Mouse (Mus musculus): ENCODE data around the gene 6030452D12Rik. TPM values are rescaled to one million over a fixed set of nuclear protein-coding genes. Genes with fewer than 3 reads are reported as not detected.

6030452D12Rik gene
- total RNA-seq (2022): not detected

DNA sequence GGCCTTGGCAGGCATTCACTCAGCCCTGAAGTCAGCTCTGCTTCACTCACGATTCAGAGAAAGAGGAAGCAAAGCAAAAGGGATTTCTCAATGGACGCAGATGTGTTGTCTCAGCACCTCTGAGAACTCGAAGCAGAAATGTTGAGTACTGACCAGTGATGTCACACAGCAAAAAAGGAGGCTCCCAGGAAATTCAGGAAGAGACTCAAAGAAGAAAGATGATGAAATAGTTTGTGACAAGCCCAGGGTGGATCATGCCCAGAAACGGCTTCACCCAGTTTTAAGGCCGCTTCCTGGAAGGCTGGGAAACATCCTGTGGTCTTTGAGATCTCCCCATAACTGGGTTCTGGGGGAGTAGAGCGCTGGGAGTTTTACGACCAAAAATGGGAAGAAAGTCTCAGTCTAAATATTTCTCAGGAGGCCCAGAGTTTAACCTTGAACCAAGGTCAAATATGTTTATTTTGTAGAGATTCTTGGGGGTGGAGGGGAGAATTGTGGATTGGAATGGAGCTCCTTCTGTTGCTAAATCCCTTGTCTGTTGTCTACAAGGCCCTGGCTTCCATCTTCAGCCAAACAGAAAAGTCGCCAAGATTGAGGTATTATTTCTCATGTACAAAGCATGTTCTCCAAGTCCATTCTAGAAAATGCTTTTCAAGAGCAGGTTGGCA is at the start of gene 6030452D12Rik:
TSS of gene 6030452D12Rik (plus strand) at position 505 of the 668 bp plus-strand sequence.
- DNase-seq (ENCODE audit: low spot score): peak; percentile 59

DNA sequence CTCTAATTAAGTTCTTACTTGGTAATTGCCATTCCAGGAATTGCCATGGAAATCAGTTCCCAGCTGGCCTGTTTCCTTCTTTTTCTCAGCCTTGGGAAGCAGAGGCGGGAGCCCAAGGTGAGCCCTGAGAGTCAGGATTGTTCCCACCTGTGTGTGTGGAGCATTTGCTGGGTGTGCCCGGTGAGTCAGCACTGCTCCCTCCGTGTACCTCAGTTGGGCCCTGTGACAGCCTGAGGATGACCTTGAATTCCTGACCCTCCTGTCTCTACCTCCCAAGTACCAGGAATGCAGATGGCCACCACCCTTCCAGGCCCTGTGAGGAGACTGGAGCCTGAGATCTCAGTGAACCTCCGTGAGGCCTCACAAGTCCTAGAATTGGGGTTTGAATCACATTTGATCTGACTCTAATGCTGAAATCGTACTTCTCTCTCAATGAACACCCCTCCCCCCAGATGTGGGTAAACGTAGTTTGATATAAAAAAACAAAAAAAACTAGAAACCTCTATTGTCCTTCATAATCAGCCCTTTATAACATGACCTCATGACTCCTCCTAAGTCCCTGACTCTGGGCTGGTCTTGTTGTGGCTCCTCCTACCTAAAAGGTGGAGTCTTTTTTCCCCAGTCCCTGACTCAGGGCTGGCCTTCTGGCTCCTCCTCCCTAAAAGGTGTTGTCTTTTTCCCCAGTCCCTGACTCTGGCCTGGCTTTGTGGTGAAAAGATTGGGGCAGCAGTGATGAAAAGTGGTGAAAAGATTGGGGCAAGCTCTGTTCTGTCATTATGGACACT is 48.8 kb upstream of the 6030452D12Rik start:
- DNase-seq (ENCODE audit: low spot score): no peak

DNA sequence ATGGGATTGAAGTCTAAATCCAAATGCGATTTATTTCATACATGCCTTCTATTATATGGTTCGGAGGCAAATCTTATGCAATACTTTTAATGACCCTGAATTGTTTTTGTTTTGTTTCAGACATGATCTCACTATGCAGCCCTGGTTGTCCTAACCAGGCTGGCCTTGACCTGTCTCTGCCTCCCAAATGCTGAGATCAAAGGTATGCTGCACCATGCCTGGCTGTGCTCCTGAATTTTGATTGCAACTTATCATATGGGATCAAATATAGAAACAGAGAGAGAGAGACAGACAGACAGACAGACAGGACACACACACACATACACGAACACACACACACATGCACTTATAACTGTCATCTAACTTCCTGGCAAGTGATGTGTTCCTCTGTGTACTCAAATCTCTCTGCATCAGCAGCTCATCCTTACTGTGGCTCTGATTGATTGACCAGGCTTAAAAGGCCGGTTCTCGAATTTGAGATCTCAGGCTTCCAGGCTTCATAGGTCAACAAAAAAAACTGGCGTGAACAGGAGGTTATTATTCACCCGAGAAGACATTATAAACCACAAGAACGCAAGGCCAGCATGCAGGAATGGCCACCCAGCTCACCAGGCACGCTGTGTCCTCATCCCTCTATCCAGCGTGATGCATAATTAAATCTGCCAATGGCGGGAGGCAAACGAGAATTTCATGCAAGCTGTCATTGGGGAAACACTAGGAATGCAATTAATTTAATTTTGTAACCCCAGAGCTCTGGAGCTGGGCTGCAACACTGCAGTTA is 47.4 kb upstream of the 6030452D12Rik start:
- DNase-seq (ENCODE audit: low spot score): no peak

DNA sequence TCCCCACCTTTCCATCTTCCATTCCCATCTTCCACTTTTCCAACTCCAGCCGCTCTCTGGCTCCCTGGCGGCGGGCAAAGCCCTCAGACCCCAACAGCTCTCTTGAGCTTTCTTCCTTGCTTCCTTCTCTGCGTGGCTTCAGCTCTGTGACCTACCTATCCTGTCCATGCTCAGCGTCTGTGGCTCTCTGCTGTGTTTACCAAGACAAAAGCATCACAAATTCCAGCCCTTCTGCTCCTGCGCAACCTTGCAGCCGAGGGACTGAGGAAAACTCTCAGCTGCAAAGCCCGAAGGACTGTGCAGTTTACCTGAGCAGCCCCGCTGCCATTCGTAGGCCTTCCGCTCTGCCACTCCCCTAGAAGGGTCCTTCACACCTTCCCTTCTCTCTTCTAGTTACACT is 46.3 kb upstream of the 6030452D12Rik start:
- no peak for DNase-seq (ENCODE audit: low spot score)

DNA sequence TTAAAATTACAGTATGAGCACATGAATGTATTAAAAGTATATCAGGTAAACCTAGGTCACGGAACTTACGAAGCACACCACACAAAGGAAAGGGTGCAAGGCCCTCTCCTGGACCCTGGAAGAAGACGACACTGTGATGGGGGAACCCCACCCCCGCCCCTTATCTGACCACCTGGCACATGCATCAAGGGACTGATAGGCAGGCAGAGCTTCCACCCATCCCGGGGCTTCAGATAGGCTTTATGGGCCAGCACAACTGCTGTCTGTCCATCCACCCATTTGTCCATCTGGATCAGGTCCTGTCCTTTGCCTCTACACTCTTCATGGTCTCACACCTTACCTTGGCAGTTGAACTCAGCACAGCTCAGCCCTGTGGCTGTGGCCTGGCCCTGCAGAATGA is 38.2 kb upstream of the 6030452D12Rik start:
- DNase-seq (ENCODE audit: low spot score): no peak

DNA sequence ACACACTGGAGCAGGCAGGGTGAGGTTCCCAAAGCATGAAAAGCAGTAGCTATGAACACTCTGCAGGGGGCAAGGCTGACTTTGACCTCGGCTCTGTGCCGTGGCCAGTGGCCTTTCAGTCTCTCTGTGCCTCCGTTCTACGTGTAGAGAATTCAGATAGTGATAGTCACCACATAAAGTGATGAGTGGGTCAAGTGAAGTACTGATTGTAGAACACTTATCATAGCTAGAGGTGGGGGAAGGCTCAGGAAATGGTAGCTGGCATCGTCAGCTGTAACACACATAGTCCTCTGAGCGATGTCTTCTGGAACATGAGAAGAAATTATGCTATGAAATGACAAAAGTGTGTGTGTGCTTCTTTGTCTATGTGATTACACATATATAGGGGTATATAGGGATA is 36.5 kb upstream of the 6030452D12Rik start:
- DNase-seq (ENCODE audit: low spot score): no peak

DNA sequence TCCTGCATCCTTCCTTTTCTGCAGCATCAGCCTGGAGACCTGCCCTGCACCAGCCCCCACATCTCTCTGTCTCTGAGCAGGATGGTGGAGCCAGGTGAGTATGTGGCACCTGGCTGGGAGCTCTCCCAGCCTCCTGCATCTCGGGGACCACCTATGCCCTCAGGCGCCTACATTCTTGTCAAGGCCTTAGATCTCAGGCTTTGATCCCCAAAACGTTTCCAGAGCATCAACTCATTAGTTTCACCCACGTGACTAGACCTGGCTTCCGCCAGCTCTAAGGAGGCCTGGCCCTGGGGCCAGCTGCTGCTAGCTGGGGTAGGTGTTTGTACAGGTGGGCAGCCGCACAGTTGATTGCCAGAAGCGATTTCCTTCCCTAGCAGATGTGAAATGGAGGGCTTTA is 30.8 kb upstream of the 6030452D12Rik start:
- no peak for DNase-seq (ENCODE audit: low spot score)

DNA sequence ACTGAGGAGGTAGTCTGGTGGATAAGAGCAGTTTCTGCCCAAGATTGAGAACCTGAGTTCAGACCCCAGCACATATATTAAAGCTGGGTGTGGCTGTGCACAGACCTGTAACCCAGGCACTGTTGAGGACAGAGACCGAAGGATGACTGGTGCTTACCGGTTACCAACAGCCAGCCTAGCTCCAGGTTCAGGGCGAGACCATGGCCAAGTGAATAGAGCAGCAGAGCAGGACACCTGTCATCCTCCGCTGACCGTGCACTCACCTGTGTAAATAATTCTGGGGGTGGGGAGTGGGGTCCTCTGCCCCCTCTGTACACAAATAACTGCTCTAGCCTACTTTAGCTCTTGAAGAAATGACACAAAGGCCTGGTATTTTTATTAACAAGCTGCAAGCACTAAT is 26.3 kb upstream of the 6030452D12Rik start:
- DNase-seq (ENCODE audit: low spot score): no peak

DNA sequence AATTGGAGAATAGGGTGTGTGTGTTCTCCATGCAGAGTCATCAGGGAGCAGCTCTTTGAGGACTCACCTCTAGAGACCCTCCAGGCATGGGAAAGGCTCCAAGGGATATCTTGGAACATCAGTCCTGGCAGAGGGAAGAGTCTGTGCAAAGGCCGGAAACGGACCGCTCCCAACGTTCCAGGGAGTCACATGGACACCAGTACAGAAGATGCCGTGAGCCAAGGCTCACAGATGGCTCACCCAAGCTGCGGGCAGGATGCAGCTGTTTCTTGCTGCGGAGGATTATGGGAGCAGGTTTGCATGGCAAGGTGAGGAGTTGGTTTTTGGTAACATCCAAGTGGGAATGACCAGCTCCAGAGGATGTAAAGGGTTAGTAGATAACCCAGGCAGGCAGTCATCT is 3.9 kb downstream of the 6030452D12Rik start:
- peak; percentile 29 for DNase-seq (ENCODE audit: low spot score)

DNA sequence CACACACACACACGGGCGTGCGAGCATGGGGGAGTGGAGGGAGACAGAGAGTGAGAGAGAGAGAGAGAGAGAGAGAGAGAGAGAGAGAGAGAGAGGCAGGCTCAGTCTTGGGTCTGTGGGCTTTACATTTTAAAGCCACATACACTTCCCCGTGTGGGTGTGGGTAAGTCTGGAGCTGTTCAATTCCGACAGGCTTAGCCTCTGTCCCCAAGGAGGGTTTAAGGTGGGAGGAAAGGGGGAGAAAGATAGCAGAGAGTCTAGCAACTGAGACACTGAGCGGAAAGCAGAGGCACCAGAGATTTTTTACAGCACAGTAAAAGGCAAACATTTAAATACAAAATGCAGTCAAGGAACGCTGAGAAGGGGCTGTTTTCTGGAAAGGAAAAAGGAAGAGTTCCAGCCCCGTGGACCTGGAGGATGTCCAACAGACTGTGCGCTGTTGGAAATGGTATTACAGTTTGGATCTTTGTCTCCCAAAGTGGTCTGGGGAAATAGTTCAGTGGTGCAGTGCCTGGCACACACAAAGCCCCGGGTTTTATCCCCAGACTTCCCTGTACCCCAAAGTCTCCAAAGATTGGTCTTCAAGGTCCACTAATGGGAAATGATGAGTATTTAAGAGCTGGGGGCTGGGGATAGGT is 5.1 kb downstream of the 6030452D12Rik start:
- DNase-seq (ENCODE audit: low spot score): no peak

DNA sequence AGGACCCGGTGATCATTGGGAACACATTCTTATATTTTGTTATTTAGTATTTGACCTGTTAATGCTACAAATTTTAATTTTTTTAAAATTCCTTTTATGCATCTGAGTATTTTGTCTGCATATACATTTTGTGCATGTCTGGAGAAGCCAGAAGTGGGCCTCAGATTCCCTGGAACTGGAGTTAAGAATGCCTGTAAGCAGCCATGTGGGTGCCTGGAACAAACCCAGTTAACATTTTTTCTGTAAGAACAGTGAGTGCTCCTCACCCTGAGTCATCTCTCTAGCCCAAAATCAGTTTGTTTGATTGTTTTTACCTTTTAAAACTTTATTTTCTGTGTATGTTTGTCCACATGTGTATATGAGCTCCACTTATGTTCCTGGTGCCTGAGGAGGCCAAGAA is 5.8 kb downstream of the 6030452D12Rik start:
- DNase-seq (ENCODE audit: low spot score): no peak

DNA sequence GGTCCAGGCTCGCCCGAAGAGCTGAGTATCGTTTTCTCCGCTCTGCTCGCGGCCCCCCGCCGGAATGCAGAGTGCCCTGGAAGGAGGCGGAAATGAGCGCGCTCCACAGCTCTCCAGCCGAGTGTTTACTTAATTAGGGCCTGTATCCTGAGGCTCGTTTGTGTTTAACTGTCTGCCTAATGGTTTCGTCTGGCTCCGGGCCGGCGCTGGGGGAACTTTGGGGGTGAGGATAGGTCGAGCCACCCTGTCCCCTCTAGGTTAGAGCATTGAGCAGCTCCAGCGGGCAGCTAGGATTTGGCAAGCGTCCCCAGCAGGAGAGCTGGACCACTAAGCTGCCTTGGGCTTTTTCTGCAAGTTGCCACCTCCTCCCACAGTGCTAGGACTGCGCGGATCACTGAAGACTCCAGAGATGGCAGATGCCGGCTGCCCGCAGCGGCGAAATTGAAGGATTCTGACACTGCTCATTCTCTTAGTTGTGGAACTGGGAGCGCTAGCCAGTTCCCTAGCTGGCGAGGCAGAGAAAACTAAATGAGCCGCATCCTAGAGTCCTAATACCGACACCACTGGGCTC is 7.5 kb downstream of the 6030452D12Rik start:
- no peak for DNase-seq (ENCODE audit: low spot score)

DNA sequence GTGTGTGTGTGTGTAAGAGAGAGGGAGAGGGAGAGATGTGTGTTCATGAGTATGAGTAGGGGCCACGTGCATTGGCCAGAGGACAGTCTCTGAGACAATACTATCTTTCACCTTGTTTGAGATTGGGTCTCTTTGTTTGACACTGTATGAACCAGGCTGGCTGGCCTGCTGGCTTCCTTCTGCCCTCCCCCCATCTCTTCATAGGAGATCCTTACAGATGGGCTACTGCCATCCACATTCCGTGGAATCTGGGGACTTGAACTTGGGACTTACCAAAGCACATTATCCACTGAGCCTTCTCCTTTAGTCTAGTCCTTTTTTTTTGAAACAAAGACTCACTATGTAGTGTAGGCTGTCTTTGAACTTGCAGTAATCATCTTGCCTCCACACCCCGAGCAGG is 8.1 kb downstream of the 6030452D12Rik start:
- no peak for DNase-seq (ENCODE audit: low spot score)

DNA sequence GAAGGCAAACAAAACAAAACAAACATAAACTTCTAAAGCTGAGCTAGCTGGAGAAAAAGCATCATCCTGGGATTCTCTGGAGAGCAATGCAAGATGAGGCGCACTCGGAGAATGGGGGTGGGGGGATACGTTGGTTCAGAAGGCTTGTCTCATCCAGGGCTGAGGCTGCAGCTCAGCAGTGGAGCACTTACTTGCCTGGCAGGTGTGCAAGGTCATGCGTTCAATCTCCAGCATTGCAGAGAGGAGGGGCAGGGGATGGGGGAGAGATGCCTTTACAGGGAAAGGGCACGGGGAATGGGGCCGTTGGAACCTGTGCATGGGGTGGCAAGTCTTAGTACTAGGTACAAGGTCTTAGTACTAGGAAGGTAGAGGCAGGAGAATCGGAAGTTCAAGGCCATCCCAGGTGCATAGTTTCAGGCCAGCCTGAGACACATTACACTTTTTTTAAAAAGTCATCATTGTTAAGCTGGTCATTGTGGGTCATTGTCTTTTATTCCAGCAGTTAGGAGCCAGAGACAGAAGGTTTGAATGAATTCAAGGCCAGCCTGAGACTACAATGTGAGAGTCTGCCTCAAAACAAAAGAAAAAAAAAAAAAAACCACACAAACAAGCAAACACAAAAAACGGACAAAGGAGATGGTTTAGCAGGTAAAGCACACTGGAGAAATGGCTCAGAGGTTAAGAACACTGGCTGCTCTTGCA is 8.9 kb downstream of the 6030452D12Rik start:
- DNase-seq (ENCODE audit: low spot score): no peak

DNA sequence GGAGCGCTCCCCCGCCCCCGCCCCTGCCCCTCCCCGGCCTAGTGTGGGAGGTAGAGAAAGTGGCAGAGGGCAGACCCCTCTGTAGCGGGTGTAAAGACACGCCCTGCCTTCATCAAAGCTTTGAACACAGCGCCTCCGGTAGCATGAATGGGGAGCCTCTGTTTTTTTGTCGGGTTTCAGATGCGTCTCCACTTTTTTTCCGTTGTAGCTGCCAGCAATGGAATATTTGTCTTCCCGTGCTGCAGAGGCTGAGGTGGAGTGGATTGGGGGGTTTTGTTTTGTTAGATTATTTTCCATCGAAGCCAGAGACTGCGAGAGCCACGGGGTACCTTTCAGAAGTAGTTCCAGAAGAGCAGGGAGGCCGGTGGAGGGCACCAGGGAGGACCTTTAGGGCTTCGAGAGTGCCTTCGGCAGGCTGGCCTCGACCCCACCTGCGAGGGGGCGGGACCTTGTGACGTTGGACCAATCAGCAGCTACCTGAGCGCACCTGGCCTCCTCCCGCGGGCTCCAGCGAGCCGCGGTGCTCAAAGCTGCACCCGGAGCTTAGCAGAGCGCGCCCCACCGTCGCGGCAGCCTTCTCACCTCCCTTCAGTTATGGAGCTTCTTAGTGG is 10.1 kb downstream of the 6030452D12Rik start, which contains the start of gene Cdh3:
TSS of gene Cdh3 (plus strand) at position 527 of the 611 bp plus-strand sequence.
- no peak for DNase-seq (ENCODE audit: low spot score)

DNA sequence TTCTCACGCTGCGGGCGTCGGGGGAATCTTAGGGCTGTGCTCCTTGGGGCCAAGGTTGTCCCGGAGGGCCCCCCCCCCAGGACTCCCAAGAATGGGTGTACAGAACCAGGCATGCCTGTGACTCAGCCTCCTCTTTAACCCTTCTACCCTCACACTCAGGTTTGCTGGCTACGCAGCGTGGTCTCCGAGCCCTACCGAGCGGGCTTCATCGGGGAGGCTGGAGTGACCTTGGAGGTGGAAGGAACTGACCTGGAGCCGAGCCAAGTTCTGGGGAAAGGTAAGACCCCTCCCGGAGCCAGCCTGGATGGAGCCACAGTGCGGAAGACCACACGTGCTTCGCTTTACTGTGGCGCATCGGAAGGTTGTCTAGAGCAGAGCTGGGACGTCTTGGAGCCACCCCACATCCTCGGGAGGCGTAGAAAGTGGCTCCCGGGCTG is 10.8 kb downstream of the 6030452D12Rik start:
- no peak for DNase-seq (ENCODE audit: low spot score)

DNA sequence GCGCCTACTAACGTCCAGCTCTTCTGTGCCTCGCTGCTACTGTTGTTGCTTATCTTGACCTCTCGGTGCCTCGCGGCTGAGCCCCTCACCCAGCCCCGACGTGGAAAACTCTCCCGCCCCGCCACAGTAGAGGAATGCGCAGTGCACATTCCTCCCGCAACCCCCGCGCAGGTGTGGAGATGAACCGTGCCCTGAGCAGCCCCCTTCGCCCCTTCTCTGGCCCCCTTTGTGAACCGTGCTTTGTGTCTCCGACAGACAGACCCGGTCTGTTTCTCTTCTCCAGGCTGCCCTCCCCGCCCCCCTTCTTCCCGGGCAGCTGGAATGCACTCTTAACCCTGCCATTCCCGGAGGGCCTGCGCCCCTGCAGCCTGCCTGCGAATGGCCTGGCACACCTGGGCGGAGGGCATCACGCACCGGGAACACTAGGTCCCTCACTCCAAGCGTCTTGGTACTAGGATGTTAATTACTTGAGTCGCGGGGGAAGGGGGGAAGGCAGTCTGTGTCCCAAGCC is 11.3 kb downstream of the 6030452D12Rik start:
- DNase-seq (ENCODE audit: low spot score): no peak

DNA sequence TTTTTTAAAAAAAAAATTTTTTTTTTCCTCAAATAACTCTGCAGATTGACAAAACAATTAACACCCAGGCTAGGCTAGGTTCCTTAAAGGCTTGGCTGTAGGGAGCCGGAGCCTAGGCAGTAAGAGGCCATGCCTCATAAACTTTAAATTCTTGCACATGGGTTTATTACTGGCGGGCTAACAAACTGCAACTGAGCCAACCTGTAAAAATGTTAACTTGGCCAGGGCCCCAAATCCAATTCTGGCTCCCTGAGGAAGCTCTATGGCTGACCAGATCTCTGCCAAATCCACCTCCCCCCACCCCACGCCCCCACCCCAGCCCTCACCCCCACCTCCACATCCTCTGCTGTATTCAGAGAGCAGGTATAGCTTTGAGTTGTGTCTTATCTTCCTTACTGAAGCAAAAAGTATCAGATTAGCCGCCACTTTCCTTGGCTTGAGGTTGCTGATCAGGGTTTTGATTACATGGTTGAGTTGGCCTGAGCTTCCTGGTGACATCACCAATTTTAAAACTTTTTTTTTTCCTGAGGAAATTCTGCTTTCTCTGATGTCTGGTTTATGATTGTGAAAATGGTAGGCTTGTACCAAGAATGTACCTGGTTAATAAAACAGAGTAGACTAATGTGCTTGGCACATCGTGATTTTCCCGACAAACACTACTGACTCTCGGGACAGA is 12.3 kb downstream of the 6030452D12Rik start:
- no peak for DNase-seq (ENCODE audit: low spot score)

DNA sequence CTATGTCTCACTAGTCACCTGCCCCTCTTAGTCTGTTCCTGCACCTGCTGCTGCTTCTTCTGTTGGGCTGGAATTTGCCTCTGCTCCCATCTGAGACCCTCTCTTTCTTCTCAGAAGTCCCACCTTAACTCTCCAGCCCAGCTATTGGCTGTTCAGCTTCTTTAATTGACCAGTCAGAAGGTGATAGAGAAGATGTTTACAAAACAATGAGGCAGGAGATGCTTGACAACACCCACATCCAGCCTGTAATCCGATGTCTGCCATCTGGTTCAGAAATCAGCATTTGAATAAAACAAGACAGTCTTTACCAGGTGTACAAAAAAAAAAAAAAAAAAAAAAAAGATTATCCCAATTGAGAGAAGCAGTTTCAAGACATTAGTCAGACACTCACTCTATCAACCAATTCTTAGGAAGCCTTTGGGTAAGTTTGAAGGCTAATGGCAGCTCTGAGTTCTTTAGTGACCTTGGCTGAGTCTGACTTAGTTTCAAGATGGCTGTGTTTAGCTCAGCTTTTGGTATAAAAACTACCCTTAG is 15.7 kb downstream of the 6030452D12Rik start:
- no peak for DNase-seq (ENCODE audit: low spot score)

Data from heart, adult 8-10 months (tissue).